ENCODE assay signal across 10 mouse cellular contexts in genomic region chr11:45577469-45578154, GRCm38 (mm10).
DNase-seq lines count a peak whose midpoint lies in the region; ATAC-seq and TF ChIP-seq lines count a peak whose summit lies in the region.
"Had no signal": no experiment of that assay in that cellular context is flagged by ENCODE, and none has a peak within 500 bp of the region (broad histone marks: within the 10 kb centered on the region; RNA-seq: fewer than 3 reads in every experiment).

No protein-coding gene starts in this region.

- TF ChIP-seq EP300 in liver, postnatal 0 days (IDR thresholded peaks at IDR 0.05; ENCODE audit: low read depth) = no peak

- peaks cover 7% of the 10 kb centered on the region for H3K4me1 ChIP-seq in embryonic facial prominence, embryonic 13.5 days
- peaks cover 9% of the 10 kb centered on the region for H3K4me1 ChIP-seq in neural tube, embryonic 12.5 days
- no peaks in the 10 kb centered on the region for H3K4me1 ChIP-seq in liver, postnatal 0 days (ENCODE audit: insufficient read depth)
- H3K4me1 ChIP-seq: stomach, embryonic 15.5 days had no signal

- no peaks in the 10 kb centered on the region for H3K27me3 ChIP-seq in embryonic facial prominence, embryonic 13.5 days
- H3K27me3 ChIP-seq in neural tube, embryonic 12.5 days (replicated peaks) = no peaks in the 10 kb centered on the region
- no peaks in the 10 kb centered on the region for H3K27me3 ChIP-seq in liver, postnatal 0 days (ENCODE audit: insufficient read depth, low read length)
- H3K27me3 ChIP-seq: stomach, embryonic 15.5 days had no signal

- no peaks in the 10 kb centered on the region for H3K9me3 ChIP-seq in embryonic facial prominence, embryonic 13.5 days
- H3K9me3 ChIP-seq in neural tube, embryonic 12.5 days = no peaks in the 10 kb centered on the region
- H3K9me3 ChIP-seq in liver, postnatal 0 days (ENCODE audit: low read length) = no peaks in the 10 kb centered on the region
- H3K9me3 ChIP-seq: stomach, embryonic 15.5 days had no signal

- H3K27ac ChIP-seq in embryonic facial prominence, embryonic 13.5 days = peak overlapping the region; percentile 52; the same call in 1 of the 2 replicates
- 0 out of 2 replicates have a peak overlapping the region, but pooled peaks have one; percentile 26 for H3K27ac ChIP-seq in neural tube, embryonic 12.5 days
- H3K27ac ChIP-seq in liver, postnatal 0 days (ENCODE audit: low read depth) = no peak overlapping the region
- H3K27ac ChIP-seq: stomach, embryonic 15.5 days had no signal

- intact Hi-C loops in heart, postnatal 10 days (cut with DNase I) = no loop called here

- ATAC-seq in embryonic facial prominence, embryonic 13.5 days (ENCODE audit: insufficient number of reproducible peaks, insufficient read depth, low FRiP score, low TSS enrichment, low read depth) = no peak
- ATAC-seq in neural tube, embryonic 12.5 days (ENCODE audit: low FRiP score, low read depth) = peak; percentile 87
- ATAC-seq in liver, postnatal 0 days = no peak

- no peak overlapping the region for H3K4me3 ChIP-seq in embryonic facial prominence, embryonic 13.5 days
- H3K4me3 ChIP-seq in neural tube, embryonic 12.5 days = no peak overlapping the region
- H3K4me3 ChIP-seq in liver, postnatal 0 days (ENCODE audit: low read depth, low read length) = no peak overlapping the region
- H3K4me3 ChIP-seq: stomach, embryonic 15.5 days had no signal

- H3K9ac ChIP-seq in embryonic facial prominence, embryonic 13.5 days = no peak overlapping the region
- H3K9ac ChIP-seq in neural tube, embryonic 12.5 days = no peak overlapping the region
- H3K9ac ChIP-seq in liver, postnatal 0 days (replicated peaks) = no peak overlapping the region
- H3K9ac ChIP-seq: stomach, embryonic 15.5 days had no signal

- peak; percentile 43 for DNase-seq in forelimb bud, embryonic 11.5 days (ENCODE audit: low read depth, low spot score)
- peak; percentile 11 to 16 for DNase-seq in layer of hippocampus, postnatal 36 days
- no peak for DNase-seq in liver, postnatal 0 days
- no peak for DNase-seq in lung, postnatal 25 days (ENCODE audit: low spot score)
- DNase-seq in heart, postnatal 10 days = no peak
- DNase-seq: lung, postnatal 14 days had no signal

- H3K36me3 ChIP-seq in embryonic facial prominence, embryonic 13.5 days = no peaks in the 10 kb centered on the region
- no peaks in the 10 kb centered on the region for H3K36me3 ChIP-seq in neural tube, embryonic 12.5 days
- no peaks in the 10 kb centered on the region for H3K36me3 ChIP-seq in liver, postnatal 0 days (replicated peaks; ENCODE audit: insufficient read depth, low read length)
- H3K36me3 ChIP-seq: G1E; stomach, embryonic 15.5 days had no signal

- no peak overlapping the region for H3K4me2 ChIP-seq in embryonic facial prominence, embryonic 13.5 days
- no peak overlapping the region for H3K4me2 ChIP-seq in neural tube, embryonic 12.5 days (replicated peaks)
- H3K4me2 ChIP-seq in liver, postnatal 0 days (ENCODE audit: low read depth, low read length) = no peak overlapping the region
- H3K4me2 ChIP-seq: stomach, embryonic 15.5 days had no signal

- TF ChIP-seq CTCF in liver, postnatal 0 days (IDR thresholded peaks at IDR 0.05; ENCODE audit: low read depth) = no peak

- WGBS in embryonic facial prominence, embryonic 13.5 days = 29% methylated on average over 5 of the region's 5 CpGs
- WGBS in neural tube, embryonic 12.5 days = 30% methylated on average over 5 of the region's 5 CpGs
- 58% methylated on average over 5 of the region's 5 CpGs for whole genome bisulfite sequencing in liver, postnatal 0 days (ENCODE audit: insufficient replicate concordance)

Comparison
In these comparisons a context has a peak if more than half of its experiments do, and no peak if none do; other contexts are left out.
1. DNase-seq: peak in forelimb bud, embryonic 11.5 days (single experiment) and layer of hippocampus, postnatal 36 days (2 of 2); none in liver, postnatal 0 days (single experiment), lung, postnatal 25 days (single experiment) and heart, postnatal 10 days (0 of 2).